Mouse (Mus musculus) mesoderm, embryonic 11.5 days (tissue): ENCODE measurements around the gene Fhdc1.

Source experiments
- DNase-seq: peaks from one replicate; pipeline ENCODE4 v3.0.0-alpha.2; 2012; ENCODE audit warnings: low read depth, low spot score

The Fhdc1 gene

GRCm38 (mm10) chr3:84474981-84475775 is 5.1 kb downstream of the Fhdc1 start:
- no peak for DNase-seq

- DNase-seq: no peak
Measured at GRCm38 (mm10) chr3:84474398-84474797, 5.8 kb downstream of the Fhdc1 start.

GRCm38 (mm10) chr3:84472955-84473354 is 7.3 kb downstream of the Fhdc1 start:
- DNase-seq: no peak

- no peak for DNase-seq
Measured at GRCm38 (mm10) chr3:84472527-84472926, 7.7 kb downstream of the Fhdc1 start.

GRCm38 (mm10) chr3:84471146-84471545 is 9.1 kb downstream of the Fhdc1 start:
- no peak for DNase-seq

GRCm38 (mm10) chr3:84468111-84468453 is 12.1 kb downstream of the Fhdc1 start:
- no peak for DNase-seq

GRCm38 (mm10) chr3:84467419-84468110 is 12.7 kb downstream of the Fhdc1 start:
- no peak for DNase-seq

GRCm38 (mm10) chr3:84465822-84466500 is 14.3 kb downstream of the Fhdc1 start:
- no peak for DNase-seq

GRCm38 (mm10) chr3:84461687-84462086 is 18.5 kb downstream of the Fhdc1 start:
- DNase-seq: no peak

- DNase-seq: no peak
Measured at GRCm38 (mm10) chr3:84460952-84461351, 19.3 kb downstream of the Fhdc1 start.

GRCm38 (mm10) chr3:84460499-84460898 is 19.7 kb downstream of the Fhdc1 start:
- no peak for DNase-seq

GRCm38 (mm10) chr3:84455733-84456417 is 24.4 kb downstream of the Fhdc1 start:
- DNase-seq: no peak

GRCm38 (mm10) chr3:84450651-84451050 is 29.6 kb downstream of the Fhdc1 start:
- no peak for DNase-seq

GRCm38 (mm10) chr3:84449015-84449414 is 31.2 kb downstream of the Fhdc1 start:
- no peak for DNase-seq

GRCm38 (mm10) chr3:84447803-84448202 is 32.4 kb downstream of the Fhdc1 start:
- DNase-seq: no peak

- no peak for DNase-seq
Measured at GRCm38 (mm10) chr3:84445838-84446237, 34.4 kb downstream of the Fhdc1 start.

GRCm38 (mm10) chr3:84442890-84443289 is 37.3 kb downstream of the Fhdc1 start:
- DNase-seq: no peak

- DNase-seq: no peak
Measured at GRCm38 (mm10) chr3:84439431-84440210, 40.6 kb downstream of the Fhdc1 start.

GRCm38 (mm10) chr3:84438840-84439239 is 41.4 kb downstream of the Fhdc1 start:
- no peak for DNase-seq

- DNase-seq: no peak
Measured at GRCm38 (mm10) chr3:84438118-84438517, 42.1 kb downstream of the Fhdc1 start.

GRCm38 (mm10) chr3:84436947-84437346 is 43.3 kb downstream of the Fhdc1 start:
- no peak for DNase-seq
